Mouse (Mus musculus) spleen, adult 10 weeks (tissue): ENCODE measurements around the gene Per3. TPM values are rescaled to one million over a fixed set of nuclear protein-coding genes. Genes with fewer than 3 reads are reported as not detected.

Source experiments
- polyA plus RNA-seq: library from polyadenylated mRNA; stranded (reverse); fragments of 350-450 nt; fragmentation: Illumina TruSeq; extraction: RNeasy Lipid Tissue Mini Kit (QIAGEN cat#74804); gene quantifications from one replicate; pipeline ENCODE4 v1.2.3, GENCODE M21; 2015; ENCODE audit warnings: low replicate concordance; ENCODE audit not compliant: insufficient read depth

The Per3 gene
- 7.4 TPM for polyA plus RNA-seq

DNA sequence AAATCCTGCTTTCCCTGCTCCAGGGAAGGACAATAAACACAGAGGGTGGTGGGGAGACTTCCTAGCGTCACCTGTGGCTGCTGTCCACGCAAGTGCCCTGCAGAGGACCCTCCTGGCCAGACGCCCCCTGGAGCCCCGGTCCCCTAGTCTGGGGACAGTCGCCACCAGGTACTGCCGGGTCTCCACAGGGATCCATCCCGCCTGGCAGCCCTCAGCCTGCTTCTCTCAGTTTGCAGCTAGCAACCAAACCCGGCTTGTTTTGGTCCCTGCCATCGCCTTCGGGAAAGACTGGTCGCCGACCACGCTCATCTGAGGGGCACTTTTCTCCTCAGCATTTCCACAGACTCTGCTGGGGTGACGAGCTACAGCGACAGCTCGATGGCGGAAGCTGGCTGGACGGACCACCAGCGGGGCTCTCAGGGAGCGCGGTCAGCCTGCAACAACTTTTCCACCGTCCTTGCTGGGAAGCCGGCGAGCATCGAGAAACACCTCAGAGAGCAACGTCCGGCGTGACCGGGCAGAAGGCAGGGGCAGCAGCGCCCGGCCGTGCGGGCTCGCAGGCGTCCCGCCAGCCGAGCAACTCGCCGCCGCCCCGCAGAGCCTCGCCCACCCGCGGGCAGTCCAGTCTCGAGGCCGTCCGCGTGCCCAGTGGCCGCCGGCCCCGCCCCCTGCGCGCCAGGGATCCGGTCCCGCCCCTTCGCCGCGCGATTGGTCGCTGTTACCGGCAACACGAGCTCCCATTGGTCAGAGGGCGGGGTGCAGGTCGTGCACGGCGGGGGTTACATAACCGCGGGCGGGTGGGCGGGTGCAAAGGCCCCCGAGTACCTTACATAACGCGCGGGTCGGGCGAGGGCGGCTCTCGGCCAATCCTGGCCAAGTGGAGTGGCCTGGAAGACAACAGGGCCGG, at the start of gene Per3:
TSS of gene Per3 (minus strand) at position 629 of the 907 bp plus-strand sequence.

DNA sequence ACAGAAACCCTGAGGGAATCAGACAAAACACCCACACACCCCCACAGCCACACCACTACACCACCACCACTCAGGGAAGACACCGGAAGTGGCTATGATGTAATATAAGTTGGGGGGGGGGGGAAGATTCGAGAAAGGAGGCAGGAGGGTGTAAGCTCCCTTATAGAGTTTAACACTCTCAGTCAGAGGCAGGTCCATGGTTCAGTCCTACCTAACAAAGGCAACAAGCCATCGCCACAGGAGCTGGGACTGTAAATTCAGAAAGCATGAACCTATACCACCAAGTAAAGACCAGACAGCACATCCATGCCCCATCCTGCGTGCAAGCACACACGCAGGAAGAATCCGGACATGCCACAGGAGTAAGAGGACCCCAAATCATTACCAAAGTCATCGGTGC, 44.8 kb upstream of the Per3 start, which contains the start of gene Gm13090:
TSS of gene Gm13090 (plus strand) at position 301 of the 400 bp plus-strand sequence.

DNA sequence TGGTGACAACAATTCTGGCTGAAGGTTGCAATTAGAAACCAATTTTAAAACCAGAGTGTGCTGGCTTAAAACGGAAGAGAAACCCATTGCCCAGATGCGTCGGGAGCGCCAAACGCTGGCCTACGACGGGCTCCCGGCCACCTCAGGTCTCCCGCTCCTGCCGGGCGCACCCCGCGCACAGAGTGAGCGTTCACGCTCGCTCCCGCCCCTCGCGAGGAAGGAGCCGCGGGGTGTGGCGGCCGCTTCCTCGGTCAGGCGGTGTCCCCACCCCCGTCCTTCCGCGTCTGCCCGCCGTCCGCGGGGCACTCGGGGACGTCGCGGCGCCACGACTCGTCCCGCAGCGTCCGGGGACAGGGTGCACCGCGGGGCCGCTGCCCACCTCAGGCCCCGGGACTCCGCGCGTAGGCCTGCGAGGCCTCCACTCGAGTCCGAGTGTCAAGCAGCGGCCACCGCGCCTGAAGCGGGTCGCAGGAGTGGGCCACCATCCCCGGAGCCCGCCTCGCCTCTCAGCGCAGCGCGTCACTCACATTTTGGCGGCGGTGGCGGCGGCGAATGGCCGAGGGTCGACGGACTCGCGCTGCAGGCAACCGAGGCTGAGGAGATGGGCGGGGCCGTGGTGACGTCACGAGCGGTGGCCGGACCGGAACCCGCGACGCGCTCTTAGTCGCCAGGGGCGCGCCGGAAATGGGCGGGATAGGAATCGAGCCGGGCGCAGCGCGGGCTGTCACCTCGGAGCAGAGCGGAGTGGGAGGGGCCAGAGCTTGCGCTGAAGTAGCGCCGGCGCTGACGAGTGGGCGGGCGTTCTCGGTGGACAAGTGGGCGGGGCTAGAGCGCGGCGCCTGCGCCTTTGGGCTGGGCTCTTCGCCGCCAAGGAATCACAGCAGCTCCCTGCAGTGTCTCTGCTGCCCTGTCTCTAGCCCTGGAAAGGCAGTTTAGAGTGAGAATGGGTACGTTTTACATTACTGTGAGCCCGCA, 13.2 kb upstream of the Per3 start, which contains the start of gene Vamp3:
TSS of gene Vamp3 (minus strand) at position 617 of the 975 bp plus-strand sequence.

DNA sequence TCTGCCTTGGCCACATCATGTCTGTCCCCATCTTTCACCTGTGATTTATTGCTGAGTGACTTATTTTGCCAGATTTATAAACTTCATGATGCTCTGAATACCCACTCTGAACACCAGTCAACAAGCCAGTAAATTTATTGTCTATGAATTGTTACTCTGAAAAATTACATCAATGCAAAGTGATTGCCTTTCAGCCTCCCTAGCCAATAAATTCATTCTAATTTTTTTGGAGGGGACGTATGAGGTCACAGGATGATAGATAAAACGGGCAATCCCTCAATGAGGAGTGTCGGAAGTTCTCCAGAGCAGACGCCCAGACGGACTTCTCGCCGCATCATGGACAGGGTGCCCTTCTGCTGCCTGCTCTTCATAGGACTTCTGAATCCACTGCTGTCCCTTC, 47.7 kb downstream of the Per3 start, which contains the start of gene Uts2:
TSS of gene Uts2 (plus strand) at position 301 of the 400 bp plus-strand sequence.

Other genes with a start within 250 kb of the Per3 start
- 45.0 TPM for gene Errfi1, start 190.7 kb downstream of the Per3 start, polyA plus RNA-seq
- gene Park7, start 130.2 kb downstream of the Per3 start, polyA plus RNA-seq: 123 TPM
- 7.7 TPM for gene Tnfrsf9, start 130.1 kb downstream of the Per3 start, polyA plus RNA-seq
- not detected for gene Uts2, start 47.6 kb downstream of the Per3 start, polyA plus RNA-seq
- 82.4 TPM for gene Vamp3, start 13.3 kb upstream of the Per3 start, polyA plus RNA-seq
- gene Gm13090, start 44.9 kb upstream of the Per3 start, polyA plus RNA-seq: not detected